Mouse (Mus musculus) erythroblast, embryonic 14.5 days (primary cell): ENCODE results near the gene Slc6a1.

Experiments
- GATA1 ChIP-seq: IDR thresholded peaks from 2 replicates; pipeline ENCODE4 v1.6.1; 2012; ENCODE audit warnings: low read length, inconsistent platforms, mixed read lengths
- TAL1 ChIP-seq: IDR thresholded peaks from 3 replicates; pipeline ENCODE4 v1.6.1; 2012; ENCODE audit warnings: low read length, inconsistent platforms, mixed read lengths

DNA sequence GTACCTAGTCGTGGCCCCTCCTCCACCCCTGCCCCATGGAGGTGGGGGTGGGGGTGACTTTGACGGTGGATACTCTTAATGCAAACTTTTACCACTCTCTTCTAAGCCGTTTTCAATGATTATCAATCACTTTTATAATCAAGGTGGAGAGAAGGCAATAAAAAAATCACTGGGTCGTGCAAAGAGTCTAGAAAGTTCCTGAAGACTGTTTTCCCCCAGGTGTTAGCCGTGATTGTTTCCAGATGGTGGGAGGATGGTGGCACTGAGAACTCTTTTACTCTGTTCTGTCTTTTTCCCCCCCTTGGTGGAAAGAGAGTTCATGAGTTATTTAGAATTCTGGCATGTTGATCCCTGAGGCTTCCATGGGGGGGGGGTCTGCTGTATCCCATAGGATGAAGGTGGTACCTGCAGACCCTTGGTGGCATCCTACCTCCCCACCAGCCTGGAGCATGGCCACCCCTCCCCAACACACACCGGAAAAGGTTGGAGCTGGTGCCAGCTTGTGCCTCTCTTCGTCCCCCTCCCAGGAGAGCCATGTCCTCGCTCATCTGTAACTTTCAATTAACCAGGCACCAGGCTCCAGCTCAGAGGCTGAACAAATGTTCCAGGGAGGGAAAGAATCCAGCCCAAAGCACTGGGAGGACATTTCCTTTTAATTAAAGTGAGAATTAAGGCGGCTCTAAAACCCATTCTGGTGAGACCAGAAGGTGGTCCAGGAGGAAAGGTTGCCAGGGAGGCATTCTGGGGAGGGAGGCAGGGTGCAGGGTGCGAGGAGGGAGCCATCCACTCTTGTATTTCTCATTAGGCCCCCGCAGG, 53.9 kb downstream of the Slc6a1 start:
- no peak for TF ChIP-seq GATA1
- no peak for TF ChIP-seq TAL1
